Mouse (Mus musculus) neural tube, postnatal 0 days (tissue): ENCODE data around the gene Vmn1r90. TPM values are rescaled to one million over a fixed set of nuclear protein-coding genes. Genes with fewer than 3 reads are reported as not detected.

ENCODE experiments used
- polyA plus RNA-seq: library from polyadenylated mRNA; unstranded; fragments of >200 nt; fragmentation: Nextera tagmentation; extraction: Ambion mirVana; gene quantifications from 2 replicates; pipeline ENCODE4 v1.2.1, GENCODE M21; 2015

Vmn1r90 gene
- 0.15 and 0.22 TPM in 2 replicates for polyA plus RNA-seq

DNA sequence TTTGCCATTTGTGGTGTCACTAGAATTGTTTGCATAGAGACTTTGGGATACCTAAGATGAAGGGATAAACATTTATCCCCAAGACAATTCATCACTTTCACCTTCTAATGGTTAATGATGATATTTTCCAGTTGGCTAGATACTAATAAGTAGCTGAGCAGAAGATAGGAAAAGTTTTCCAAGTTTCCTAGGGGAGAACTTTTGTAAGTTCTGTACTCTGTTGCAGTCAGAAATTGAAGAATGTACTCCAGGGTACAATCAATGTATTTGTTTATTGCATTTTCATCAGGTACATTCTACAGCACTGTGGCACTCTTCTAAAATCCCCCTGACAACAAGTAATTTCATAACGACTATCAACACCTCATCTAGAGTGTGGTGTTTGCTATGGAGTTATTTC lies at the start of gene Vmn1r90:
Gene Vmn1r90, minus strand, starts transcription at position 101 of the 400 bp plus-strand sequence.

Other genes with a start within 250 kb of the Vmn1r90 start
- gene Obox8, start 229.9 kb downstream of the Vmn1r90 start, polyA plus RNA-seq = not detected in 2 replicates
- not detected in 2 replicates for gene Sult2a8, start 116.7 kb downstream of the Vmn1r90 start, polyA plus RNA-seq
- gene Sult2a7, start 69.3 kb downstream of the Vmn1r90 start, polyA plus RNA-seq = not detected in 2 replicates
- not detected in 2 replicates for gene Obox7, start 96.0 kb upstream of the Vmn1r90 start, polyA plus RNA-seq